Mouse (Mus musculus): Measurements from ENCODE around the gene Siglech.

DNA sequence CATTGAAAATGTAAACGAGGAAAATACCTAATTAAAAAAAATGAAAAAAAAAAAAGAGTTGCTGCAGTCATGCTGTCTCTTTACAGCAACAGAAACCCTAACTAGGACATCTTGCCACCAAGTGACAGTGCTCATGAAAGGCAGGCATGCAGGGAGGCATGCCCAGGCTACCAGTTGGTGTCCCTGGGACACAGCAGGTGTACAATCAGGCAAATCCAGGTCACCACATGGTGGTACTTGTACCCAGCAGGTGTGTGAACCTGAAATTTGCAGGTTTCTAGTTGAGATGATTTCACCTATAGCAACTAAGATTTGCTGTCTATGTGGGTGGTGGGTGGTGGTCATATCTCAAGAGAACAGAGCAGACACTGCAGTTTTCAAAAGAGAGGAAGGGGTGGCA, 39.1 kb upstream of the Siglech start:
- TF ChIP-seq POLR2A (IDR thresholded peaks at IDR 0.05; ENCODE audit: borderline replicate concordance, extremely low read depth, low read depth, low read length), result no peak
- TF ChIP-seq CTCF (IDR thresholded peaks at IDR 0.05; ENCODE audit: insufficient read depth, low read length), result no peak
